Mouse (Mus musculus) heart, postnatal 14 days (tissue): ENCODE data around the gene Tmem41a. TPM values are rescaled to one million over a fixed set of nuclear protein-coding genes. Genes with fewer than 3 reads are reported as not detected.
"Not testable (repeated sequence)": the region's sequence is repeated elsewhere in the genome, so short reads cannot be mapped to it uniquely, and the experiment has no call there.

Experiments
- DNase-seq, 2 experiments: peaks; one replicate each; pipeline ENCODE4 v3.0.0; 2021 to 2022
- intact Hi-C: fragments of 180-260 bp; cut with DNase I; formaldehyde crosslinking; loops from one replicate; pipeline ENCODE4 v1.15.1; 2025
- long read RNA-seq, 2 experiments: library from polyadenylated mRNA; stranded (forward); transcript quantifications; one replicate each; pipeline ENCODE4 v2.0.0; 2021
- total RNA-seq, 2 experiments: library from RNA; stranded (reverse); gene quantifications; 2 replicates each; pipeline ENCODE4 v1.2.3; 2021

Gene Tmem41a
- 10 to 100 TPM in 1 of 2 experiments, 1 to 10 TPM in 1; 9.6 to 11.9 TPM for total RNA-seq
- long read RNA-seq, experiment 1, transcript Tmem41a-201 (5 exons, 1,360 nt): major isoform, 8 of 12 reads
- long read RNA-seq, experiment 1, partial matches to known transcripts: 3 of 12 reads
- long read RNA-seq, experiment 1, other reads (novel, unspliced or antisense): 1 of 12 reads
- long read RNA-seq, experiment 2, transcript Tmem41a-201 (5 exons, 1,360 nt): major isoform, 14 of 16 reads
- long read RNA-seq, experiment 2, partial matches to known transcripts: 1 of 16 reads
- long read RNA-seq, experiment 2, other reads (novel, unspliced or antisense): 1 of 16 reads

DNA sequence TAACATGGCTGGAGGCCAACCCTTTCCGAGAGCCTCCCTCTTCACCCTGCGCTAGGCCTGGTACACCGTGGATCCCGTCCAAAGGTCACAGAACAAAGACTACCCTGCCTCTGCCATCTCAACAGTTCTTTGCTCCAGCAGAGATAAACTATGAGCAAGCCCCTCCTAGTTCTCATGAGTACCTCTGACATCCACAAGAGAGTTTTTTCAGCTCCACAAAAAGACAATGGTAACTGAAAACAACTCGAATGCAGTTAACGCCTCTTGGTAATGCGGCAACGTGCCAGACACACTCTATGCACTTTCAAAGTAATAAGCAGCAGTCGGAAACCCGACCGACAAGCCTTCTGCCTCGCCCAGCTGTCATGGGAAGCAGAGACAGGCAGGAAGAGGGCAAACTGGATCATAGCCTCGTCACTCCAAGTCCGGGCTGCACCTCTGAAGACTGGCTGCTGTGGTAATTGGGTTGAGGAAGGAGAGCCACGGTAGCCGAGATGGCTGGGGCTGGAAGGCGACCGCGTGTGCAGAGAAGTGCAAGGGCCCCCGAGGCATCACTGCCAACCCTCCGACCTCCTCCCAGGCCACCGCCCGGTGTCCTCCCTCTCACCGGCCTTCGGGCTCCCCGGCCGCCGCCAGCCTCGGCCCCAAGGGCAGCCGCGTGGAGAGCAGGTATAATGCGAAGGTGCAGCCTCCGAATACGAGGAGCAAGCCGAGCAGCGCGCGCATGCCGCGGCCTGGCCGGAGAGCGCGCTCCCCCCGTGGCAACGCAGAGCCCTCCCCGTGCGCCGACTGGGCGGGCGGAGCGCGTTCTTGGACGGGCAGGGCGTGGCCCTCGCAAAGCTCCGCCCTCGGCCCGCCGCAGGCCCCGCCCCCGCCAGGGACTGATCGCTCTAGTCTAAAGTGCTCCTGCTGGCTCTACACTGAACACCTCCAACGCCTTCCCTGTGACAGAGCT, at the start of gene Tmem41a:
Gene Tmem41a (minus strand): TSS at position 792 of the 955 bp plus-strand sequence.
- peak; percentile 92 to 93 for DNase-seq
- intact Hi-C loops: loop anchor here (5.0 kb wide), 1 partner anchor 60 kb away; the partner anchor contains the start of gene Senp2

DNA sequence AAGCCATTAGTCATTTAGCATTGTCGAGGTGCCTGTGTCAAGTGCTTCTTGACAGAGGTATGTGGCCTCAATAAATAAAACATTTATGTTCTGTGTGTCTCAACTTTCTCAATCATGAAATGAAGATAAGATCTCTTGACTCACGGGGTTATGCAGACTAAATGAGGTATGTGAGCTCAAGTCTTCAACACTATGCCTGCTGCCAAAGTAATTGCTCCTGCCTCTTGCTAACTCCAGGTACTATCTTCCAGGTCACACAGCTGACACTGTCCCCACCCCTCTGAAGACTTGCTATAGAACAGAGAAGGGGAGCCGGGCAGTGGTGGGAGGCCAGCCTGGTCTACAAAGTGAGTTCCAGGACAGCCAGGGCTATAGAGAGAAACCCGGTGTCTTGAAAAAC, 49.0 kb upstream of the Tmem41a start:
- no peak for DNase-seq
- intact Hi-C loops: no loop called here

DNA sequence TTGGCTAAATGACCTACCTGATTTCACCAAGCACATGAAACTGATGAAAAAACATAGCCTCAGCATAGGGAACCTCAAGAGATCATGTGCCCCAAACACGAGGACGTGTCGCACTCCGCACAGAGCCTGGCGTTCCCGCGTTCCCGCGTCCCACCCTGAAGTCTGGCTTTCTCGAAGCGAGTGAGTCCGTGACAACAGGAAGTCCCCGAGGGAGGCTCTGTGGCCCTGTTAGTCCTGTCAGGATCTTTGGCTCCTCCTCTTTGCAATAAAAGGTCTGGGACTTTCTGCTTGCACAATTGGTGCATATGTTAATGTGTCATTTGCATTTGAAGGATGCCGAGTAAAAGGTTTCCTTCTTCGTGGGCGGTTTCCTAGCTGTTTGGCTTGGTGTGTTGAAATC, 48.0 kb upstream of the Tmem41a start, which contains the start of gene Liph:
Gene Liph (minus strand): TSS at position 360 of the 400 bp plus-strand sequence.
- intact Hi-C loops: no loop called here
- DNase-seq: peak; percentile 10 to 13

DNA sequence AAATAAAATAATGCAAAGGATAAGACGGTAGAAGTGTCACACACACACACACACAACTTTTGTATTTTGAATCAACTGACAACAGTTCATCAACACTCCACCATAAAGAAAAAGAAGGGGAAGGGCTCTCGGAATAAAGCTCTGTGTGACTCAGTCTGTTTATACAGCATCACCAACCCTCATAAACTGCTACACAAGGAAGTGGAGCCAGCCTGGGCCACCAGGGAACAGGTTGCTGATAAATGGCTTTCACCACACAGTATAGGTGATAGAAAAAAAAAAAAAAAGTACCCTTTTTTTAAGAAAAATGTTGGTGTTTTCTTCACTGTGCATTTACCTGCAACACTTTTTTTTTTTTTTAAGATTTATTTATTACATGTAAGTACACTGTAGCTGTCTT, 44.4 kb upstream of the Tmem41a start:
- DNase-seq: no peak
- intact Hi-C loops: no loop called here

DNA sequence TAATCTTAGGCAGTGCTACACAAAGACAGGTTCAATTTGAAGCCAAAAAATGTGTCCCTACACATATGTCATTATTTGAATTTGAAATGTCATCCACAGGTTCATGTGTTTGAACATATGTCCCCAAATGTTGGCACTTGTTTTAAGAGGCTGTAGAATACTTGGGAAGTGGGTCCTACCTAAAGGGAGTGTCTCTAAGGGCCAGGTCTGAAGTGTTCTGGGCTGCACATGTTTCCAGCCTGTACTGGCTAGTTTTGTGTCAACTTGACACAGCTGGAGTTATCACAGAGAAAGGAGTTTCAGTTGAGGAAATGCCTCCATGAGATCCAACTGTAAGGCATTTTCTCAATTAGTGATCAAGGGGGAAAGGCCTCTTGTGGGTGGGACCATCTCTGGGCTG, 43.5 kb upstream of the Tmem41a start:
- intact Hi-C loops, DNase-seq: not testable (repeated sequence)

DNA sequence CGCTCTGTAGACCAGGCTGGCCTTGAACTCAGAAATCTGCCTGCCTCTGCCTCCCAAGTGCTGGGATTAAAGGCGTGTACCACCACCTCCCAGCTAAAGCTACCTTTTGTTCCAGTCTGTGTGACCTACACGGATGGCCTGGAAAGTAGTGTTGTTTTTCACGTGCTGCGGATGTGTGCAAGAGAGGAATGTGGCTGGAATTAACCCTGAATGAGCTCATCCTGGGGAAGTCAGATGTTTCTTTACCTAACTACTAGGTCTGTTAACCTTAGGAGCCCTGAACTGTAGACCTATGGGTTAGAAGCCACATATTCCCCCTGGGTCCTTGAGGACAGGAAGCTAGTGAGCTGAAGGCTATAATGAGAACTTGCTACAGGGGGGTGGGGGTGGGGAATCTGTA, 40.6 kb upstream of the Tmem41a start:
- intact Hi-C loops: no loop called here
- no peak for DNase-seq

DNA sequence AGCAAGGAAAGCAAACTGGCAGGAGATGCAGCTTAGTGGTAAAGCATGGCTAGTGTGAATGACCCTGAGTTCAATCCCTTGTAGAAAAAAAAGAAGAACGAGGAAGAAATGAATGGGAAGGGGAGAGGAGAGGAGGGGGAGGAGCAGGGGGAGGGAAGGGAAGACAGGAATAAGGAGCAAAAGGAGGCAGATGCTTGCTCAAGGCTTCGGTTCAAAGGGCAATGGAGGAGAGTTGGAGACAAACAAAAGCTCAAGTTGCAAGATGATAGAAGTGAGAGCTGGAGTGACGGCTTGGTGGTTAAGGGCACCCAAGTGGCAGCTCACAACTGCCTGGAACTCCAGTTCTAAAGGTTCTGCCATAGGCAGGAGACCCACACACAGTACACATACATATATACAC, 38.8 kb upstream of the Tmem41a start:
- intact Hi-C loops: no loop called here
- no peak for DNase-seq

DNA sequence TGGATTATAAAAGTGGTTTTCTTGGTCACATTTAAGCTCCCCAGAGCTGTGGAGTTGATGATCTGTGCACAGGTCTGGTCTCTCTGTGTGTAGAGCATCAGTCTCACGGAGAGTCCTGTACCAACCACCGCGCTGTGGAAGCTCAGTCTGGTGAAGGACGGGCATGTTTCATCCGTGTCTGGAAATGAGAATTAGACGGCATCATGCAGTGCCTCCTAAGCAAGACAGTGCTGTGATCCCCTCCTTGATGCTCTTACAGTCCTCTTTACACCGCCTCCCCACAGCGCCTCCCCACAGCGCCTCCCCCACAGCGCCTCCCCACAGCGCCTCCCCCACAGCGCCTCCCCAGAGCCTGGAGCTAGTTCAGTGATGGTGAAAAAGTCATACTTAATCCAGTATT, 36.7 kb upstream of the Tmem41a start:
- intact Hi-C loops: no loop called here
- no peak for DNase-seq

DNA sequence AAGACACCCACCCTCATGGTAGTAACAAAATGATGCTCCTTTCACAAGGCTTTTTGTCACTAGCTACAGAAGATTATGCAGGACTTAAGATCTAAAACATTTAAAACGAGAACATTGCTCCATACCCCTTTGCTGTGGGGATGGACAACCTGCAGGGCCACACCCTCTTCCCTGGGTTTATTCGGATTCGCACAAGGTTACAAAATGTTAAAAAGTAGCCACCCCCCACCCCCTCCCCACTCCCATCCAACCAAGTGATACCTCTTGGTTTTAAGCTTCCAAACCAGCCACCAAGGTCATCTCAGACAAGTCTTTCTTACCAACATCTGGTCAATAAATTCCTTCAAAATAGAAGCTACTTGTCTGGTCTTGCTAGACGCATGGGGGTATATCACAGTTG, 36.2 kb upstream of the Tmem41a start:
- intact Hi-C loops: no loop called here
- DNase-seq: no peak

DNA sequence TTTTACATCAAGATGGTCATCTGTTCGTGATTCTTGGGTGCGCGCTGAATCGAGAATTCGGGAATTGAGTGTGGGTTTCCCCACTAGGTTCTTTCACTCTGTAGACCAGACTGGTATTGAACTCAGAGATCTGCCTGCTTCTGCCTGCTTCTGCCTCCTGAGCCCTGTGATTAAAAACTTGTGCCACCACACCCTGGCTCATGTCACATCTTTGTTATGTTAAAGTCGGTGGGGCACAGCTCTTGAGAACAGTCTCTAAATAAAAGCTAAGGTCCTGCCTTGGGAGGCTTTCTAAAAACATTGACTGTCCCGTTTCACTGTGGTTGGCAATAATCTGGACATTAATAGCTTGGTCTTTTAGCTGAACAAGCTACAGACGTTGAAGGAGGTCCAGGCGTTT, 35.8 kb upstream of the Tmem41a start:
- intact Hi-C loops: no loop called here
- no peak for DNase-seq

DNA sequence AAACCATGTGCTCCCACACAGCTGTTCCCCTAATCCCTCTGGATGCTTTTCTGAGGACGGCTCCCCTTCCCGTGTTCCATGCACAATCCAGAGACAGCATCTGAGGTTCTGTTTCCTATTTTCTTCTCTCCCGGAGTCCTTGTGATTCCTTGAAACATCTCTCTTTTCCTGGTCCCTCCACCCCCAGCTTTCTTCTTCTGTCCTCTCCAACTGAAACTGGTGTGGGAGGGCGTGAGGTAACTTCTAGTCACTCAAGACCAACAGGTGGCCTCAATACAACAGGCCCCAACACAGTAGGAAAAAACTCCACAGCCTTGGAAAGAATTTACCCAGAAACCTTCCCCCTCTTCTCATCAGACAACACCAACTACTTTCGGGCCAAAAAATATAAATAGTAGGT, 30.0 kb upstream of the Tmem41a start:
- no peak for DNase-seq
- intact Hi-C loops: no loop called here

DNA sequence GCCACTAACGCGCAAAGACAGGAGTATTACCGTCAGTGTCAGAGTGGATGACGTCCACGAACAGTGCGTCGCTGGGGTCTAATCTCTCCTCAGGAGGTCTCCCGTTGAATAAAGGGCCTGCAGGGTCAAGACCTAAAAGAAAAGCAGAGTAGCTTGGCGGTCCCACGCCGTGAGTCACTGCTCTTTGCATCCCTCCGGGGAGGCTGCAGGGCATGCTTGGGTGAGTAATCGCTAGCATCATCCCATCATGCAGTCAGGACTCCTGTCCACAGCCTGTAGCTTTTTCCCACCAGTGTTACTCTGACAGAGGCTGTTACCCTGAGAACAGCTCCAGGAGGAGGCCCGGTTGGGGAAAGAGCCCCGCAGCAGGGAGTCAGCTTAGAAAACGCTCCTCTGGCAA, 28.9 kb upstream of the Tmem41a start:
- intact Hi-C loops: no loop called here
- DNase-seq: no peak

DNA sequence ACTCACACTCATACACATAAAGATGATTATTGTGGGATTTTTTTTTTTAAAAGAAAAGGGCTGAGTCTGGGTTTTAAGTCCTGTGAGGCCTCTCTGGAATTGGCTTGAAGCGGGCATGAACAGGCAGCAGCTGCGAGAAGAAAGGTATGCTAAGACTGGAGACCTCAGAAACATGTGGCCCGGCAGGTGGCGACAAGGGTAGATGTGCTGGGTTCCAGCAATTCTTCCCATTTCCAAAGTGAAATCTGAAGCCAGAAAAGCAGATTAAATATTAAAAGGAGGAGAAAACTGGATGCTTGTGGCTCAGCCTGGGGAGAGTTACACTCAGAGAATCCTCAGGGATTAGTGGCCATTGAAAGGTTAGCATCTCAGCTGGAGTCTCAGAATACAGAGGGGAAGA, 24.1 kb upstream of the Tmem41a start:
- intact Hi-C loops: no loop called here
- no peak for DNase-seq

DNA sequence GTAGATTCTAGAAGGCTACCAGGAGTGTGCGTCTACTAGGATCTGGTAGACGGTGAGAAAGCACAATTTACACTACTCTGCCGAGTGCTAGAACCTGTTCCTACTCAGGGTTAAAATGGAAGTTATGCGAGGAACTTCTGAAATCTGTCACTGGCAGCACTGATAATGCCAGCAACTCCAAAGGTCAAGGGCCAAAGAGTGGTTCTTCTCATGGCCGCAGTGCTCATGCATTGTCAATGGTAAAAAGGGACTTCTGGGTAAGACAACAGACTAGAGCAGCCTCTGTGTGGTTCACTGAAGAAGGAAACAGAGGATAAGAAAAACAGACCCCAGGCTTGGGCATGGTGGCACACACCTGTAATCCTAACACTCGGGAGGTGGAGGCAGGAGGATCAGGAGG, 23.2 kb upstream of the Tmem41a start:
- DNase-seq: no peak
- intact Hi-C loops: no loop called here

DNA sequence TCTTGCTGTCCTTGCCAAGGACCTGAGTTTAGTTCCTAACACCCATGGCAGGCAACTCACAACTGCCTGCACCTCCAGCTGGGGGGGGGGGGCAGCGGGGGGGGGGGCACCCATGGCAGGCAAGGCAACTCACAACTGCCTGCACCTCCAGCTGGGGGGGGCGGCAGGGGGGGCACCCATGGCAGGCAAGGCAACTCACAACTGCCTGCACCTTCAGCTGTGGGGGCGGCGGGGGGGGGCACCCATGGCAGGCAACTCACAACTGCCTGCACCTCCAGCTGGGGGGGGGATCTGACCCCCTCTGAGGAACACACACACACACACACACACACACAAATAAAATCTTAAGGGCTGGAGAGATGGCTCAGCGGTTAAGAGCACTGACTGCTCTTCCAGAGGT, 22.5 kb upstream of the Tmem41a start:
- DNase-seq: no peak
- intact Hi-C loops: no loop called here

DNA sequence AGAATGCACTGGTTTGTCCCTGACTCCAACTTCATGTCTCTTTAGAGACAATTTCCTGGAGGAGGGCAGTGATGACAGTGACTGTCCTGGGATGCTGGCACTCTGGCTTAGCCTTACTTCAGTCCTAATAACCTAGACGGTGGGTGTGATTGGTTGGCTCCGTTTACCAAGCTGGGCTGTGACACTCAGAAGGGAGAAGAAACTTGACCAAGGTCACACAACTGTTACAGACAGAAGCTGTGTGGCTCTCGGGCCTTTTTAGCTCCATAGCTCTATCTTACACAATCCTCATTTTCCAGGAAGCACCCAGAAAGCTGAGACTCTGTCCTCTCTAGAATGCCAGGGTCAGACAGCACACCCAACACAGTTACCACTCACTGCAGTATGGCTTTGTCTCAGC, 18.2 kb upstream of the Tmem41a start:
- DNase-seq: no peak
- intact Hi-C loops: no loop called here

DNA sequence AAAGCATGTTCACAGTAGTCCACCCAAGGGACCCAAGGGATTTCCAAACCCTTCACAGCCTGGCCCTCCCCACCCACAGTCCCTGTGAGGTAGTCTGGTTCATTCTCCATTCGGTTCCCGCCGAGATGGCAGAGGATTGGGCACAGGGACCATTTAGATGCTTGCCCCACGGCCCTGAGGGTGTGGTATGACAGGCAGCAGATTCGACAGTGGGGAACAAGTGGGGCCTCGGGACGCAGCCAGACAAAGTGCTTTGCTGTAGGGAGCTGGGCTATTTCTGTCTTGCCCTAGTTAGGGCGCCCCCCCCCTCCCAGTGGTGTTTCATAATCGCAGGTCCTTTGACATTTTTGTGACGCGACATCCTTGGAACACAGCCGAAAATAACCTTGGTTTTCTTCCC, 8.2 kb upstream of the Tmem41a start:
- peak; percentile 27 to 33 for DNase-seq
- intact Hi-C loops: no loop called here

DNA sequence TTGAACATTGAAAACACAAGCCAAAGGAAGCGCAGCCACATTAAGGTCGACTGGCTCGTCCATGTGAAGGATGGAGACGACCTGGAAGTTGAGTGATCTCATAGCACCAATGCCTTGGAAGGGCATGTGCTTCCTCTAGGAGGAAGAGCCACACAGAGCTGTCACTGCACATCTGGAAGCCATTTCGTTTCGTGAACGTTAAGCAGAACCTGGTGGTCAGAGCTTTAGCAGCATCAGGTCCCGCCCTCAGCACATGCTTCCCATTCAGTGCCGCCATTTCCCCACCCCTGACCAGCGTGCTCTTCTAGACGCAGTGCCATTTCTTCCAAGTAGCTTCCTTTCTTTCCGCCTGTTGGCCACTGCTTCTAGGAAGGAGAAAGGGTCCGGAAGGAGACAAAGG, 18.9 kb downstream of the Tmem41a start:
- intact Hi-C loops: no loop called here
- DNase-seq: no peak

DNA sequence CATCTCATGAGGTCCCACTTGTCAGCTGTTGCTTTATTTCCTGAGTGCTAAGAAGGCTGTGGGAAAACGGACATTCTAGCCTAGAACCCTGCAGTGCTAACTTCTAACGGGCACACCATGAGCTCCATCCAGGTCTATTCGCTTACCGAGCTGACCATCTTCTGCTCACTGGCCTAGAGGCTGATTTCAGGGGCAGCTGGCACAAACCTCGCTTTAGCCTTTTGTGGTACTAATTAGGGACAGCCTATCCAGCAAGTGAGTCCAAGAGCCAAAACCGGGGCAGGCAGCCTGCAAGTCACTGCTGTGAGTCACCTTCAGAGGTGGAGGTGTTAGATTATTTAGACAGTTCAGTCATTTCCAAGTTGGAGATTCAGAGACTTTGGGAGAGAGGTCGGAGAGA, 30.7 kb downstream of the Tmem41a start:
- intact Hi-C loops: no loop called here
- DNase-seq: no peak

DNA sequence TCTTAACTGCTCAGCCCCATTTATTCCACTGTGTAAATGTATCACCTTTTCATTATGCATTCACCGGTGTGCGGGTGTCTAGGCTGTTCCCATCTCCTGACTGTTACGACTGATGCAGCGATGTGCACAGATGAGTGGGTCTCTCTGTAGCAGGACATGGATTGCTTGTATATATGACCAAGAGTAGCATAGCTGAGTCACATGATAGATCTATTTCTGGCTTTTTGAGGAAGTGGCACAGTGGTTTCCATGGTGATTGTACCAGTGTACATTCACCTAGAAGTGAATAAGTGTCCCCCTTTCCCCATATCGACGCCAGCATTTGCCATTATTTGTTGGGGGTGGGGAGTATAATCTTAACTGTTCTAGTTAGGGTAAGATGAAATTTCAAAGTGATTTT, 34.0 kb downstream of the Tmem41a start:
- intact Hi-C loops: no loop called here
- DNase-seq: no peak

DNA sequence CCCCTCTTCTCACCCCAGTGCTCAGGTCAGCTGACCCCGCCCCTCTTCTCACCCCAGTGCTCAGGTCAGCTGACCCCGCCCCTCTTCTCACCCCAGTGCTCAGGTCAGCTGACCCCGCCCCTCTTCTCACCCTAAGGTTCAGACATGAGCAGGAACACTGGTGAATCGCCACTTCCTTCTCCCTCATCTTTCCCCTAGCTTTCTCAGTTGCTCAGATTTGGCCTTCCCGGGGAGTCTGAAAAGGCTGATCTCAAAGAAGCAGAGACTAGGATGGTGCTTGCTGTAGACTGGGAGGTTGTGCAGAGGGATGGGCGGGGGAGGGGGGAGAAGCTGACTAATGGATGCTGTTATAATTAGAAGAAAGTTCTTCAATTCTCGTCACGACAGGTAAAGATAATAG, 38.4 kb downstream of the Tmem41a start:
- DNase-seq, intact Hi-C loops: not testable (repeated sequence)

DNA sequence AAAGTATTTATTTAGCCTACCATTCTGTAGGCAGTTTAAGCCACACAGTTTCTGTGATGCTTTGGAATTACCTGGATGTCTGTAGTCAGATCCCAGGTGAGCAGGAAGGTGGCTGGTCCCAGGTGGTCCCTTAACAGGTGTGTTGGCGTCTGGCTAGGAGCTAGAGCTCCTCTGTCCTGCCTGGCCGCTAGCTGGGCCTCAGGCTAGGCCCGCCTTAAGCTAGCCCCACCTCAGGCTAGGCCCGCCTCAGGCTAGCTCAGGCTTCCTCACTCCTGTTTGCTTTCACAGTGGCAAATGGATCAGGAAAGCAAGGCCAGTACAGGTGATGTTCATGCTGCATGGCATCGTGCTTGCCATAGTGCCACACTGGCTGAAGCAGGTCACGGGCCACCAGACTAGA, 40.5 kb downstream of the Tmem41a start:
- no peak for DNase-seq
- intact Hi-C loops: no loop called here
